Mouse (Mus musculus): ENCODE data around the gene Clpx. TPM values are rescaled to one million over a fixed set of nuclear protein-coding genes. Genes with fewer than 3 reads are reported as not detected.

Clpx gene
- 33.9 and 35.7 TPM in 2 replicates for polyA plus RNA-seq (2015; fragmentation: Nextera tagmentation; extraction: Ambion mirVana)

DNA sequence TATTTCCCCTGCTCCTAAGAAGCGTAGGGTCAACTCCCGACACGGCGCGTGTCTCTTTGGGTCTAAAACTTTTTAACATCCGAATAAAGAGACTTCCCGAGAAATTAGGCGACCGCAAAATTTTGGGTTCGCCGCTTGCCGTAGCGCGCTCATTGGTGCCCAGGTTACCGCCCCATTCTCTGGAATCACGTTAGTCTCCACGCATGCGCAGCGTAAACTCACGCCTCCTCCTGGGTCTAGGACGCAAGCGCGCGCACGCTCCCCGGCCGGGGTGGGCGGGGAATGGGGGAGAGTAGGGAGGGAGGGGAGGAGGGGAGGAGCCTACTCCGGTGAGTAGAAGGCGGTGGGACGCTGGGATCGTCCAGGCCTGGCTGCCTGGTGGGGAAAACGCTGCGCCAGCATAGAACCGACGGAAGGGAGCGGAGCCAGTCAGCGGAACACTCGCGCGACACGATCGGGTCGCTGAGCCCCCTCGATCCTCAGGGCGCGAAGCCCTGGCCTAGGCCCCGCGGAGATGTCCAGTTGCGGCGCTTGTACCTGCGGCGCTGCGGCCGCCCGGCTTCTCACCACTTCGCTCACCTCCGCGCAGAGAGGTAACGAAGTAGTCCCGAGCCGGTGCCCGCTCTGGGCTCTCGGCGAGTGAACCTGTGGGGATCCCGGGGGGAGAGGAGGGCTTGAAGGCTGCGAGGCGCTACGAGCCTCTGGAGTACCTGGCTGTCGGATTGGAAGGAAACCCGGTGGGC lies at the start of gene Clpx:
Gene Clpx (plus strand): TSS at position 288 of the 743 bp plus-strand sequence.

DNA sequence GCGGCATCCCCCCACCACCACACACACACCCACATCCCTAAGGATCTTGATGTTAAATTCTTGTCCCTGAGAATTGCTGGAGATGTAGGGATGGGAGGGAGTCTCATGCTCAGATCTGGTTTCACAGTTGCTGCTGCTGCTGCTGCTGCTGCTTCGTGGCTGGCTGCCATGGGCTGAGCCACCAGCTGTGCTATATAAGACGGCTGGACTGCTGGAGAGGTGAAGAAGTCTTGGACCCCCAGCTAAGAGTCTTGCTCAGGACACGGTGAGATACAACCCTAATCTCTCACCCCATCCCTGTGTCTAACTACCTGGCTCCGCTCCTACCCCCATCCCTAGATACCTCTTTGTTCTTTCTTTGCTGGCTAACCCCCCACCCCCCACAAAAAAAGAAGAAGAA lies 29.1 kb upstream of the Clpx start, which contains the start of gene Cilp:
Gene Cilp (plus strand): TSS at position 222 of the 400 bp plus-strand sequence.

DNA sequence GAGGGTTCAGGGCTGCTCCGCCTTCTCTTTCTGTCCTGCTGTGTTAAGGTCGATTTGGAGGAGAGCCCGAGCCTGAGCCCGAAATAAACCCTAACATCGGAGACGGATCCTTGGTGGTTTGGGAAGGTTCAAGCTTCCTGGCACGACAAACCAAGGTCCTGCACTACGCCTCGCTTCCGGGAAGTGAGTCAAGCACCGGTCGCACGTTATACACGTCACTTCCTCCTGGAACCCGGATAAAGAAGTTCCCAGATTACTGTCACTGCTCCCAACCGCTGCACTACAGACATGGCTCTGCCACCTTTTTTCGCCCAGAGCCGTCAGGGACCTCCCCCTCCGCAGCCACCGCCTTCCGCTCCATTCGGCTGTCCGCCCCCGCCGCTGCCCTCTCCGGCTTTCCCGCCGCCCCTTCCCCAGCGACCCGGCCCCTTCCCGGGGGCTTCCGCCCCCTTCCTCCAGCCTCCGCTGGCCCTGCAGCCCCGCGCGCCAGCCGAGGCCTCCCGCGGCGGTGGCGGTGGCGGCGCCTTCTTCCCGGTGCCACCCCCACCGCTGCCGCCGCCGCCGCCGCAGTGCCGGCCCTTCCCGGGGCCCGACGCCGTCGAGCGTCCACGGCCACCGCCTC lies 51.9 kb downstream of the Clpx start, which contains the start of gene Pdcd7:
Gene Pdcd7 (plus strand): TSS at position 251 of the 622 bp plus-strand sequence.

DNA sequence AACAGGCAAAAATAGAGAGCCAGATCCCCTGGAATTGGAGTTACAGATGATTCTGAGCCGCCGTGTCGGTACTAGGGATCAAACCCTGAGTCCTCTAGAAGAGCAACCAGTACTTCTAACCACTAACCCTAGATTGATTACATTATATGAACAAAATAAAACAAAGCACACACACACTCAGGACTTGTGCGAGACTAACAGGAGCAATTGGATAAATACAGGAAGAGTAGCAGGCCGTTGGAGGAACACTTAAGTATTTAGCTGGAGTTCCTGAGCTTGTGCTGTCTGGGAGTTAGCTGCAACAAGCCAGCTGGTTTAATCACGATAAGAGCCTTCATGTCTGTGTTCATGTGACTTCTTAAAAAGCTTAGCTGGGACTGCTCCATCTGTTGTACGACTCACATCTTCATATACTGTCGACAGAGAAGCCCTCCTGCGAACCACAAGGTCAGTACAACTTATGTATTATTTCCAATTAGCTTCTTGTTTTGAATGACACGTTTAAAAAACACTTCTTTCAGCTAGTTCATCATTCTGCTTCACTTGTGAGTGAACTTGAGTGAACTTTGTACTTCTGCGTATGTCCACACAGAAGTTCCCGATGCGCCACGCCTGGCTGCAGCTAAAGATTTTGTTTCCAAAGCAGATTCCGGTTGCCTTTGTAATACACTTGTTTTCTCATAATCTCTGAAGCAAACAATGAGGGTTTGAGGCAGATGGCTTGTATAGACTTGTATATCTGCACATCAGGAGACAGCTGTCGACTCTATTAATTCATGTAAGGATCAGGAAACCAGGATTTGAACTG lies 66.8 kb downstream of the Clpx start, which contains the start of gene Ubap1l:
Gene Ubap1l (plus strand): TSS at position 401 of the 808 bp plus-strand sequence.

Other genes with a start within 250 kb of the Clpx start
- gene Igdcc4, start 192.8 kb upstream of the Clpx start, polyA plus RNA-seq (2015; fragmentation: Nextera tagmentation; extraction: Ambion mirVana), result 14.2 and 15.6 TPM in 2 replicates
- 7.2 and 8.1 TPM in 2 replicates for gene Igdcc3, start 153.1 kb upstream of the Clpx start, polyA plus RNA-seq (2015; fragmentation: Nextera tagmentation; extraction: Ambion mirVana)
- 7.5 and 9.4 TPM in 2 replicates for gene Parp16, start 98.9 kb upstream of the Clpx start, polyA plus RNA-seq (2015; fragmentation: Nextera tagmentation; extraction: Ambion mirVana)
- 0.19 and 0.23 TPM in 2 replicates for gene Cilp, start 29.1 kb upstream of the Clpx start, polyA plus RNA-seq (2015; fragmentation: Nextera tagmentation; extraction: Ambion mirVana)
- 13.2 and 15.3 TPM in 2 replicates for gene Pdcd7, start 51.8 kb downstream of the Clpx start, polyA plus RNA-seq (2015; fragmentation: Nextera tagmentation; extraction: Ambion mirVana)
- 3.8 and 5.0 TPM in 2 replicates for gene Ubap1l, start 66.8 kb downstream of the Clpx start, polyA plus RNA-seq (2015; fragmentation: Nextera tagmentation; extraction: Ambion mirVana)
- gene Kbtbd13, start 97.4 kb downstream of the Clpx start, polyA plus RNA-seq (2015; fragmentation: Nextera tagmentation; extraction: Ambion mirVana), result 0.22 and 0.69 TPM in 2 replicates
- 4.3 and 5.9 TPM in 2 replicates for gene Rasl12, start 104.2 kb downstream of the Clpx start, polyA plus RNA-seq (2015; fragmentation: Nextera tagmentation; extraction: Ambion mirVana)
- gene Slc51b, start 128.7 kb downstream of the Clpx start, polyA plus RNA-seq (2015; fragmentation: Nextera tagmentation; extraction: Ambion mirVana), result not detected in 2 replicates
- gene Mtfmt, start 141.5 kb downstream of the Clpx start, polyA plus RNA-seq (2015; fragmentation: Nextera tagmentation; extraction: Ambion mirVana), result 19.6 and 20.9 TPM in 2 replicates
- 76.2 and 82.0 TPM in 2 replicates for gene Spg21, start 166.7 kb downstream of the Clpx start, polyA plus RNA-seq (2015; fragmentation: Nextera tagmentation; extraction: Ambion mirVana)
- 0.65 and 1.1 TPM in 2 replicates for gene Ankdd1a, start 225.9 kb downstream of the Clpx start, polyA plus RNA-seq (2015; fragmentation: Nextera tagmentation; extraction: Ambion mirVana)

Measured in neural tube, postnatal 0 days (tissue).